Mouse (Mus musculus) liver, postnatal 0 days (tissue): Measurements from ENCODE around the gene Stat5b.

Experiments used
- CTCF ChIP-seq: sonication (generic); IDR thresholded peaks from 2 replicates; pipeline ENCODE4 v1.5.1; 2016; ENCODE audit warnings: antibody characterized with exemption, low read depth
- EP300 ChIP-seq: IDR thresholded peaks from 2 replicates; pipeline ENCODE4 v1.6.1; 2016; ENCODE audit warnings: antibody characterized with exemption, low read depth, mild to moderate bottlenecking

GRCm38 (mm10) chr11:100817311-100817710 lies 33.2 kb downstream of the Stat5b start:
- TF ChIP-seq CTCF: no peak
- TF ChIP-seq EP300: no peak
